Mouse (Mus musculus) limb, embryonic 12.5 days (tissue): ENCODE data around the gene Tuba3b. TPM values are rescaled to one million over a fixed set of nuclear protein-coding genes. Genes with fewer than 3 reads are reported as not detected.

Experiments used
- ATAC-seq: fragments of 200-750 bp; cut with Nextera tagmentation; 2 replicates; pipeline ENCODE4 v1.8.0; 2017; ENCODE audit warnings: low read depth, moderate TSS enrichment; ENCODE audit not compliant: insufficient number of reproducible peaks, insufficient read depth, low FRiP score, low TSS enrichment
- H3K27ac ChIP-seq: fragments of 300-500 bp; sonication (generic); 2 replicates; pipeline ENCODE4 v1.5.1; 2016; ENCODE audit warnings: mild to moderate bottlenecking, moderate library complexity
- H3K27me3 ChIP-seq: fragments of 300-500 bp; sonication (generic); 2 replicates; pipeline ENCODE4 v1.6.1; 2016; ENCODE audit warnings: mild to moderate bottlenecking, moderate library complexity
- H3K36me3 ChIP-seq: fragments of 300-500 bp; sonication (generic); 2 replicates; pipeline ENCODE4 v1.6.1; 2016; ENCODE audit warnings: mild to moderate bottlenecking, moderate library complexity
- H3K4me1 ChIP-seq: fragments of 300-500 bp; sonication (generic); replicated peaks from 2 replicates; pipeline ENCODE4 v1.6.1; 2016
- H3K4me2 ChIP-seq: fragments of 300-500 bp; sonication (generic); 2 replicates; pipeline ENCODE4 v1.6.1; 2016; ENCODE audit warnings: mild to moderate bottlenecking, moderate library complexity
- H3K4me3 ChIP-seq: fragments of 300-500 bp; sonication (generic); replicated peaks from 2 replicates; pipeline ENCODE4 v1.5.1; 2016; ENCODE audit warnings: mild to moderate bottlenecking
- H3K9ac ChIP-seq: fragments of 300-500 bp; sonication (generic); replicated peaks from 2 replicates; pipeline ENCODE4 v1.6.1; 2016; ENCODE audit warnings: mild to moderate bottlenecking, moderate library complexity
- H3K9me3 ChIP-seq: fragments of 300-500 bp; sonication (generic); 2 replicates; pipeline ENCODE4 v1.6.1; 2016; ENCODE audit warnings: mild to moderate bottlenecking, moderate library complexity
- WGBS: fragments of 180-500 bp; shearing (Covaris S2); methylation state at CpG from one replicate; pipeline ENCODE4 v1.1.7; 2016; 5-methylcytosine and 5-hydroxymethylcytosine counted together
- polyA plus RNA-seq: library from polyadenylated mRNA; unstranded; fragments of >200 nt; fragmentation: Nextera tagmentation; extraction: Ambion mirVana; gene quantifications from 2 replicates; pipeline ENCODE4 v1.2.1, GENCODE M21; 2016

The Tuba3b gene
- polyA plus RNA-seq, 1 experiment from 2014 or later = not detected

- H3K4me3 ChIP-seq = no peak overlapping the region
- no peak overlapping the region for H3K4me2 ChIP-seq
- H3K9ac ChIP-seq = no peak overlapping the region
- H3K36me3 ChIP-seq = no peaks in the 10 kb centered on the region
- ATAC-seq = no peak
- no peaks in the 10 kb centered on the region for H3K27me3 ChIP-seq
- 80% methylated on average over 10 of the region's 10 CpGs for WGBS
- no peak overlapping the region for H3K27ac ChIP-seq
- peaks cover 4% of the 10 kb centered on the region for H3K9me3 ChIP-seq
- peaks cover 2% of the 10 kb centered on the region; the same call in 1 of the 2 replicates for H3K4me1 ChIP-seq
Measured at GRCm38 (mm10) chr6:145669596-145670071, 54.1 kb downstream of the Tuba3b start.

Other genes with a start within 250 kb of the Tuba3b start
- gene Lmntd1, start 1.4 kb upstream of the Tuba3b start, polyA plus RNA-seq = 0.17 and 0.18 TPM in 2 replicates
- 9.2 and 13.7 TPM in 2 replicates for gene Rassf8, start 131.0 kb downstream of the Tuba3b start, polyA plus RNA-seq
- gene Bhlhe41, start 249.8 kb downstream of the Tuba3b start, polyA plus RNA-seq = 0.98 and 1.3 TPM in 2 replicates